Mouse (Mus musculus) erythroblast, embryonic 14.5 days (primary cell): ENCODE data around the gene Morc1.

Source experiments
- GATA1 ChIP-seq: IDR thresholded peaks from 2 replicates; pipeline ENCODE4 v1.6.1; 2012; ENCODE audit warnings: low read length, inconsistent platforms, mixed read lengths
- TAL1 ChIP-seq: IDR thresholded peaks from 3 replicates; pipeline ENCODE4 v1.6.1; 2012; ENCODE audit warnings: low read length, inconsistent platforms, mixed read lengths

GRCm38 (mm10) chr16:48424069-48424468 is 7.0 kb upstream of the Morc1 start:
- TF ChIP-seq TAL1 = no peak
- no peak for TF ChIP-seq GATA1
